Mouse (Mus musculus) midbrain, embryonic 15.5 days (tissue): ENCODE measurements around the gene Rab3a. TPM values are rescaled to one million over a fixed set of nuclear protein-coding genes. Genes with fewer than 3 reads are reported as not detected.

Experiments
- ATAC-seq: fragments of 200-750 bp; cut with Nextera tagmentation; replicated peaks from 2 replicates; pipeline ENCODE4 v1.8.0; 2017; ENCODE audit warnings: moderate TSS enrichment
- H3K27ac ChIP-seq: fragments of 300-500 bp; sonication (generic); 2 replicates; pipeline ENCODE4 v1.5.1; 2015; ENCODE audit warnings: mild to moderate bottlenecking, inconsistent platforms
- H3K27me3 ChIP-seq: fragments of 300-500 bp; sonication (generic); replicated peaks from 2 replicates; pipeline ENCODE4 v1.6.1; 2015; ENCODE audit warnings: inconsistent platforms
- H3K36me3 ChIP-seq: fragments of 300-500 bp; sonication (generic); replicated peaks from 2 replicates; pipeline ENCODE4 v1.6.1; 2015; ENCODE audit warnings: inconsistent platforms
- H3K4me1 ChIP-seq: fragments of 300-500 bp; sonication (generic); 2 replicates; pipeline ENCODE4 v1.6.1; 2015; ENCODE audit warnings: inconsistent platforms
- H3K4me2 ChIP-seq: fragments of 300-500 bp; sonication (generic); 2 replicates; pipeline ENCODE4 v1.6.1; 2015; ENCODE audit warnings: inconsistent platforms, mild to moderate bottlenecking, moderate library complexity
- H3K4me3 ChIP-seq: fragments of 300-500 bp; sonication (generic); 2 replicates; pipeline ENCODE4 v1.5.1; 2015; ENCODE audit warnings: mild to moderate bottlenecking, inconsistent platforms
- H3K9ac ChIP-seq: fragments of 300-500 bp; sonication (generic); 2 replicates; pipeline ENCODE4 v1.6.1; 2015; ENCODE audit warnings: mild to moderate bottlenecking, inconsistent platforms
- H3K9me3 ChIP-seq: fragments of 300-500 bp; sonication (generic); 2 replicates; pipeline ENCODE4 v1.6.1; 2016; ENCODE audit warnings: inconsistent platforms
- WGBS: fragments of 180-500 bp; shearing (Covaris S2); methylation state at CpG from one replicate; pipeline ENCODE4 v1.1.7; 2015; ENCODE audit warnings: mixed read lengths; 5-methylcytosine and 5-hydroxymethylcytosine counted together
- polyA plus RNA-seq: library from polyadenylated mRNA; unstranded; fragments of >200 nt; fragmentation: Nextera tagmentation; extraction: Ambion mirVana; gene quantifications from 2 replicates; pipeline ENCODE4 v1.2.1, GENCODE M21; 2015

Gene Rab3a
- polyA plus RNA-seq, 1 experiment from 2014 or later: 487 TPM

- no peaks in the 10 kb centered on the region for H3K4me1 ChIP-seq
- no peak for ATAC-seq
- H3K4me2 ChIP-seq: no peak within 1 kb of the TSS
- H3K4me3 ChIP-seq: no peak within 1 kb of the TSS
- H3K27me3 ChIP-seq: peaks cover 17% of the 10 kb centered on the region
- H3K9ac ChIP-seq: no peak within 1 kb of the TSS
- H3K9me3 ChIP-seq: no peaks in the 10 kb centered on the region
- H3K36me3 ChIP-seq: no peaks in the 10 kb centered on the region
- H3K27ac ChIP-seq: no peak within 1 kb of the TSS
- WGBS: 76% methylated on average over 7 of the region's 7 CpGs
Measured at GRCm38 (mm10) chr8:70723486-70724210, 30.8 kb upstream of the Rab3a start, which contains the start of gene Pde4c. Gene Pde4c, plus strand, starts transcription at chr8:70723720.

GRCm38 (mm10) chr8:70724216-70724615, 30.3 kb upstream of the Rab3a start:
- Histone ChIP-seq H3K9me3 (no peaks in the 10 kb centered on the region), H3K4me1 (no peaks in the 10 kb centered on the region), H3K27ac (no peak overlapping the region), H3K9ac (no peak overlapping the region), H3K4me2 (no peak overlapping the region), H3K27me3 (peaks cover 23% of the 10 kb centered on the region), H3K36me3 (no peaks in the 10 kb centered on the region), H3K4me3 (no peak overlapping the region)
- no peak for ATAC-seq
- 81% methylated on average over 12 of the region's 12 CpGs for WGBS

GRCm38 (mm10) chr8:70725792-70726447, 28.6 kb upstream of the Rab3a start:
- Histone ChIP-seq H3K36me3 (no peaks in the 10 kb centered on the region), H3K4me2 (no peak overlapping the region), H3K27ac (no peak overlapping the region), H3K4me1 (0 out of 2 replicates have a peak, but pooled peaks cover 4% of the 10 kb centered on the region), H3K4me3 (no peak overlapping the region), H3K9ac (no peak overlapping the region), H3K9me3 (no peaks in the 10 kb centered on the region), H3K27me3 (peaks cover 38% of the 10 kb centered on the region)
- ATAC-seq: no peak
- WGBS: 29% methylated on average over 14 of the region's 14 CpGs

GRCm38 (mm10) chr8:70726721-70727120, 27.8 kb upstream of the Rab3a start:
- Histone ChIP-seq H3K9ac (no peak overlapping the region), H3K9me3 (no peaks in the 10 kb centered on the region), H3K4me1 (0 out of 2 replicates have a peak, but pooled peaks cover 4% of the 10 kb centered on the region), H3K4me2 (no peak overlapping the region), H3K4me3 (no peak overlapping the region), H3K27ac (no peak overlapping the region), H3K27me3 (peaks cover 42% of the 10 kb centered on the region), H3K36me3 (no peaks in the 10 kb centered on the region)
- 40% methylated on average over 11 of the region's 11 CpGs for WGBS
- ATAC-seq: no peak

GRCm38 (mm10) chr8:70729808-70730475, 24.5 kb upstream of the Rab3a start:
- 0 out of 2 replicates have a peak overlapping the region, but pooled peaks have one; percentile 20 for H3K4me3 ChIP-seq
- WGBS: 6% methylated on average over 34 of the region's 34 CpGs
- H3K4me2 ChIP-seq: peak overlapping the region; percentile 44
- no peak for ATAC-seq
- H3K9me3 ChIP-seq: no peaks in the 10 kb centered on the region
- peaks cover 45% of the 10 kb centered on the region for H3K27me3 ChIP-seq
- H3K36me3 ChIP-seq: no peaks in the 10 kb centered on the region
- no peak overlapping the region; the same call in 1 of the 2 replicates for H3K9ac ChIP-seq
- H3K27ac ChIP-seq: no peak overlapping the region
- H3K4me1 ChIP-seq: 0 out of 2 replicates have a peak, but pooled peaks cover 4% of the 10 kb centered on the region

GRCm38 (mm10) chr8:70730956-70731355, 23.5 kb upstream of the Rab3a start:
- no peak overlapping the region for H3K27ac ChIP-seq
- no peak overlapping the region for H3K4me2 ChIP-seq
- ATAC-seq: no peak
- H3K9me3 ChIP-seq: no peaks in the 10 kb centered on the region
- H3K9ac ChIP-seq: no peak overlapping the region
- 0 out of 2 replicates have a peak, but pooled peaks cover 4% of the 10 kb centered on the region for H3K4me1 ChIP-seq
- no peaks in the 10 kb centered on the region for H3K36me3 ChIP-seq
- H3K27me3 ChIP-seq: peaks cover 43% of the 10 kb centered on the region
- 90% methylated on average over 4 of the region's 4 CpGs for WGBS
- H3K4me3 ChIP-seq: no peak overlapping the region

- Histone ChIP-seq H3K4me3 (no peak overlapping the region), H3K9ac (no peak overlapping the region), H3K36me3 (no peaks in the 10 kb centered on the region), H3K27ac (no peak overlapping the region), H3K27me3 (peaks cover 14% of the 10 kb centered on the region), H3K4me1 (no peaks in the 10 kb centered on the region), H3K9me3 (no peaks in the 10 kb centered on the region), H3K4me2 (no peak overlapping the region)
- no peak for ATAC-seq
- 72% methylated on average over 5 of the region's 5 CpGs for WGBS
Measured at GRCm38 (mm10) chr8:70737705-70738104, 16.8 kb upstream of the Rab3a start.

- no peak overlapping the region for H3K4me2 ChIP-seq
- peaks cover 19% of the 10 kb centered on the region for H3K27me3 ChIP-seq
- H3K27ac ChIP-seq: no peak overlapping the region
- no peaks in the 10 kb centered on the region for H3K36me3 ChIP-seq
- no peak overlapping the region for H3K9ac ChIP-seq
- peaks cover 4% of the 10 kb centered on the region for H3K4me1 ChIP-seq
- no peaks in the 10 kb centered on the region for H3K9me3 ChIP-seq
- H3K4me3 ChIP-seq: no peak overlapping the region
- WGBS: 79% methylated on average over 3 of the region's 3 CpGs
- ATAC-seq: no peak
Measured at GRCm38 (mm10) chr8:70738211-70738610, 16.3 kb upstream of the Rab3a start.

- peaks cover 48% of the 10 kb centered on the region for H3K27me3 ChIP-seq
- no peak for ATAC-seq
Measured at GRCm38 (mm10) chr8:70741661-70742060, 12.8 kb upstream of the Rab3a start.

GRCm38 (mm10) chr8:70742176-70742575, 12.3 kb upstream of the Rab3a start:
- 77% methylated on average over 11 of the region's 11 CpGs for WGBS
- Histone ChIP-seq H3K27ac (no peak overlapping the region), H3K4me3 (no peak overlapping the region), H3K4me2 (no peak overlapping the region), H3K9ac (no peak overlapping the region), H3K36me3 (no peaks in the 10 kb centered on the region), H3K27me3 (peaks cover 52% of the 10 kb centered on the region), H3K9me3 (no peaks in the 10 kb centered on the region), H3K4me1 (peaks cover 17% of the 10 kb centered on the region)
- ATAC-seq: no peak

More at GRCm38 (mm10) chr8:70741661-70742060, 12.8 kb upstream of the Rab3a start:
- Histone ChIP-seq H3K9ac (no peak overlapping the region), H3K4me1 (peaks cover 17% of the 10 kb centered on the region), H3K9me3 (no peaks in the 10 kb centered on the region), H3K4me2 (no peak overlapping the region), H3K27ac (no peak overlapping the region), H3K4me3 (no peak overlapping the region), H3K36me3 (no peaks in the 10 kb centered on the region)
- 72% methylated on average over 5 of the region's 5 CpGs for WGBS

- no peaks in the 10 kb centered on the region for H3K9me3 ChIP-seq
- H3K9ac ChIP-seq: peak overlapping the region; percentile 21; the same call in 1 of the 2 replicates
- H3K27ac ChIP-seq: no peak overlapping the region
- peaks cover 17% of the 10 kb centered on the region for H3K4me1 ChIP-seq
- WGBS: 2% methylated on average over 38 of the region's 38 CpGs
- peak overlapping the region; percentile 54 for H3K4me2 ChIP-seq
- peaks cover 53% of the 10 kb centered on the region for H3K27me3 ChIP-seq
- H3K36me3 ChIP-seq: no peaks in the 10 kb centered on the region
- H3K4me3 ChIP-seq: peak overlapping the region; percentile 24
- no peak; the same call in 1 of the 2 replicates for ATAC-seq
Measured at GRCm38 (mm10) chr8:70742981-70743655, 11.4 kb upstream of the Rab3a start.
